Mouse (Mus musculus) bone marrow, adult 2 months (tissue): Measurements from ENCODE around the gene Bloc1s2.

Experiments
- CTCF ChIP-seq: fragments of 200-500 bp; IDR thresholded peaks from 2 replicates; pipeline ENCODE4 v1.5.1; 2011; ENCODE audit warnings: low read length, control low read depth; ENCODE audit not compliant: control insufficient read depth, insufficient read depth
- POLR2A ChIP-seq: fragments of 200-500 bp; IDR thresholded peaks from 2 replicates; pipeline ENCODE4 v1.6.1; 2011; ENCODE audit warnings: low read depth, mild to moderate bottlenecking, control low read depth, low read length, borderline replicate concordance; ENCODE audit not compliant: control insufficient read depth

- TF ChIP-seq CTCF (no peak), POLR2A (no peak)
These were observed 7.5 kb upstream of the Bloc1s2 start for GRCm38 (mm10) chr19:44153781-44154180.
